Mouse (Mus musculus): ENCODE measurements around the gene Mydgf.

The Mydgf gene

DNA sequence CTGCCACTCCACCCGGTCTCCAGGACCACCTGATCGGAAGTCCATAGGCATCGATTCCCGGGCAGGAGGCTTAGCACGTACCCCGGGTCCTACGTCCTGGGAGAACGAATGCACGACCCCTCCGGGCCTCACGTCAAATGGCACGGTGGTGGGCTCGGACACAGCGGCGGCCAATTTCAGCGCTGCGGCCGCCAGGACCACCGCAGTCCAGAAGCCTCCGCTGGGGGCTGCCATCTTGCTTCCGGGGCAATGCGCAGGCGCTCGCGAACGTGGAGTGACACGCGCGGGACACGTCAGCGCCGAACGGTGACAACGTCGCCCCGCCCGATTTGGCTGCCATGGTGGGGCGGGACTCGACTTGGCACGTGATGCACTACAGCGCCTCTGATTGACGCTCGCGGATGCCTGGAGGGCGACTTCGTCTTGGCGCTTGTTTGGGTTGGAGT is at the start of gene Mydgf:
TSS of gene Mydgf (minus strand) at position 263 of the 446 bp plus-strand sequence.
- DNase-seq, result peak; percentile 96 to 98

DNA sequence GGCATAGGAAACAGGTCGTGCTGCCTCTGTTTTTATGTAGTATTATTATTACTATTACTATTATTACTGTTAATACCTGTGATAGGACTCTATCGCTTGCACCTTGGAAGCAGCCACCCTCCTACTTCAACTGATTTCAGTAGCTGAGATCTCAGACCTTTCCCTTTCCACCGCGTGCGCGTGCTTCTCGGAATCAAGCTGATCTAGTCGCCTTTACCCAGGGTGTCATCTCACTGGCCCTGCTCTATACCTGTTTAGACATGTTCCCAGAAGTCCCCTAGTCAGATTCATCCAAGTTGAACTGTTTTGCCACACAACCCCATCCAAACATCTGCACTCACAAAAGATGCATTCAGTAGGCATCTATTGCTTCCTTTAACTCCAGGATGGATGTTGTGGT is 49.7 kb upstream of the Mydgf start:
- DNase-seq, result no peak

DNA sequence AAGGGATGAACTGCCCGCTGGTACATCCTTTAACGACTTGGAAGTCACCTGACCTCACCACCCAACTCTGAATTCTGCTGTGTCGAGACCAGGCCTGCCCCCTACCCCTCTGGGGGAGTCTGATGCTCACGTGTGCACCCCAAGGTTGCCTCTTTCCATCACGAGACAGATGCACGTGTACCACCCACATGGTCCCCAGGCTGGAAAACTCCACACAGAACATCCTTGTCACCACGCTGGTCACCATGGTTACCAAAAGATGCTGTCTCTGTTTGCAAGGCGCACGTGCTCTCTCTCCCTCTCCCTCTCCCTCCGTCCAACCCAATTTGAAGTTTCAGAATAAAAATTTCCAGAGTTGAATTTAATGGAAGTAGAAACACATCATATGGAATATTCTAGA is 46.2 kb upstream of the Mydgf start:
- no peak for DNase-seq

DNA sequence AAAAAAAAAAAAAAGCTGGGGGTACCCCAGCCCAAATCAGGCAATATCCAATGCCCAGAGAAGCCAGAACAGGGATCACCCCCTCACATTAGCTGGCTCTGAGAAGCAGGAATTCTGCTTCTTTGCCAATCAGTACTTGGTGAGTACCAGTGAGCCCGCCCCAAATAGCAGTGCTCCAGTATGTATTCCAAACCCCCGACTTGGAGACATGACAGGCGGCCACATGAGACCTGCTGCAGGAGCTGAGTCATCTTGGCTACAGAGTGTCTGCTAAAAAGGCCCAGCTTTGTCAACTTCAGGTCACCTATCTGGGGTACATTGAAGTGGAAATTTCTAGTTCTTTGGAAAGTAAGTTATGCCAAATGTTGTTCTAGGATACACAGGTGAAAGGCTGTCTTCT is 42.8 kb upstream of the Mydgf start:
- no peak for DNase-seq

DNA sequence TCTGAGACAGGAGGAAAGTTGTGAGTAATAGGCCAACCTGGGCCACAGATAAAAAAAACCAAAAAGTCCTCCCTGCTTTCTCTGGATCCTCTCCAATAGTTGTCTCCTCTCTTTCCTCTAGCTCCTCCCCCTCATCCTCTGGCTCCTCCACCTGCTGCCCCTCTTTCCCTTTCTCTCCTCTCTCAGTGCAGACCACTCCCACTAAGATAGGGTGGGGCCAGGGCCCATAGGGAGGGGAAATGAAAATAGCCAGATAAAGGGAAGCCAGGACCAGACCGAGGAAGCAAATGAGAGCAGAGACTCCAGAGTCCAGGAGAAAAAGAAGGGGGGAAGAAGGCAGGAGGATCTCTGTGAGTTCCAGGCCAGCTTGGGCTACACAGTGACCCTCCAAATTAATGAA is 41.2 kb upstream of the Mydgf start:
- no peak for DNase-seq

DNA sequence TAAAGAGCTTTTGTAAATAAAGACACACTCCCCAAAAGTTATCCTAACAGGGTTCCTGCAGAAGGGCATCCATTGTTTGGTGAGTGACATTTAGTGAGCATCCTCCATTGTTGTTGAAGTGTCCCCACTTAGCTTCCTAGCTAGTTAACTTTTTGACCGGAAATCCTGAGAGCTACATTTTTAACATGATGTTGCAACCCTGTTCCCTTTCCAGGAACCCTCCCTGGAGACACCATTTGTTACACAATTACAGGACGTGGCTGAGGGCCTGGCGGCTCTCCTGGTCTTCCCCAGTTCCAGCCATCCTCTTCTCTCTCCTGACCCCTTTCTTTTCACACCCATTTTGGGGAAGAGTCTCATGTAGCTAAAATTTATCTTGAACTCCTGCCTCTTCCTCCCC is 36.1 kb upstream of the Mydgf start:
- peak; percentile 61 to 80 for DNase-seq

DNA sequence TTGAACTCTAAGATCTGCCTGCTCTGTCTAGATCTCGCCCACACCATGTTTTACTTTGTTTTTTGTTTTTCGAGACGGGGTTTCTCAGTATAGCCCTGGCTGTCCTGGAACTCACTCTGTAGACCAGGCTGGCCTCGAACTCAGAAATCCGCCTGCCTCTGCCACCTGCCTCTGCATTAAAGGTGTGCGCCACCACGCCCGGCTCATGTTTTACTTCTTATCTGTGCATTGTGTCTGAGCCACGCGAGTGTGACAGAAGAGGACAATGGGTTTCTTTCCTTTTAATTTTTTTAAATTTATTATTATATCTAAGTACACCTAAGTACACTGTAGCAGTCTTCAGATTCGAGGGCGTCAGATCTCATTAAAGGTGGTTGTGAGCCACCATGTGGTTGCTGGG is 35.5 kb upstream of the Mydgf start:
- DNase-seq, result no peak

DNA sequence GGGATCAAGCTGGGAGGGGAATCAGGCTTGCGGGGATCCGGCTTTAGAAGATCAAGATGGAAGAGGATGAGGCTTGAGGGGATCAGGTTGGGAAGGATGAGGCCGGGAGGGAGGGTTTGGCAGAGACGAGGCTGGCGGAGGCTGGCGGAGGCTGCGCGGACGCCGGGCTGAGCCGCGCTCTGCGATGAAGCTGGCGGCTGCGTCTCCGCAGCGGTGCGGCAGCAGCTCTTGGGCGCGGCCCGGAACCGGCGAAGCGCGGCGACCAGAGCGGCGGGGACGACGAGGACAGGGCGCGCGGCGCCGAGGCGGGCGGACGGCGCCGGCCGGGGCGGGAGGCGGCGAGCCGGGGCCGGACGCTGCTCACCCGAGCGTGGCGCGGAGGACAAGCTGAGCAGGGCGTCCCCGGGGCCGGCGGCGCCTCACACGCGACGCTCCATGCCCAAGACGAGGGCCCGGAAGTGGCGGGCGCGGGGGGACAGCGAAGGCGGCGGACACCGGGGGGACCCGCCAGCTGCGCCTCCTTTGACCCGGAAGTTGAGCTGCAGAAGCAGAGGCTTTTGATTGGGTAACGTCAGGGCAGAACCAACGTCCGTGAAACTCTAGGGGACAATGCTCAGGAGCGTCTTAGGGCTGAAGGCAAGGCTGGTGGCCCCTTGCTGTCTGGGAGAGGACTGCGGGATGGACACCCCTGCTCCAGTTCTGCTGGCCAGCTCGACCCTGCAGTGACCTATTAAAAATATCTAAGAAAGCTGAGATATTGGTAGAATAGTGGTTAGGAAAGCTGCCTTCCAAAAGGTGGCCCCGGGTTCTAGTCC is 34.9 kb upstream of the Mydgf start, which contains the start of gene Dpp9:
TSS of gene Dpp9 (minus strand) at position 529 of the 815 bp plus-strand sequence.
- peak; percentile 91 to 96 for DNase-seq

DNA sequence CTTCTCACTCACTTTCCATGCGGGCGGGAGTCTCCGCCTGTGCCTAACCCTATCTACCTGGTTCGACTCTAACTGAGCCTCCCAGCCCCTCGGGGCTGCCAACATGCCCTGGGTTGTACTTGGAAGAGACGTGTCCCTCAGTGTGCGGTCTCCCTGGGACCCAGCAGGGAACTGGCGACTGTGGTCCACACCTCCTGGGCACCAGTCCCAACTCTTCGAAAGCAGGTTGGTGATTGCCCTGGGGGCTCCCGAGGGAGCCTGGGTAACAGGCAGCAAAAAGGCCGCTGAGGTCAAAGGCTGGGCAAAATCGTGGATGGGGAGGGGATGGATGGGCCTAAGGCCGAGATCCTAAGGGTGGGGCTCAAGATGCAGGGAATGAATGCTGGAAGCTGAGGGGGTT is 34.0 kb upstream of the Mydgf start:
- DNase-seq, result no peak

DNA sequence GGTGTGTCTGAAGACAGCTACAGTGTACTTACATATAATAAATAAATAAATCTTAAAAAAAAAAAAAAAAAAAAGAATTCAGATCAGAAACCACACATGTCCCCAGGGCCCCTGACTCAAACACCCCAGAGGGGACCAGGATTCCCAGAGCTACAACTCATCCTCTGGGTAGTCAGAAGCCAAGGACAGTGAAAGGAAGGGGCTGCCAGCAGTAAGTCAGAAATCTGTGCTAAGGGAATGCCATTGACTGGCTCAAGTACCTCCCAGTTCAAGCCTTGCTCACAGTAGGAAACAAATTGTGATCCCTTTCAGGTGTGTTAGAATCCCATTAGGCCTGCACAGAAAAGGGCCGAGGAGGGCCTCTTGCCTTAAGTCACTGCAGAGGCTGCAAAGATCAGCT is 30.5 kb upstream of the Mydgf start:
- DNase-seq, result no peak

DNA sequence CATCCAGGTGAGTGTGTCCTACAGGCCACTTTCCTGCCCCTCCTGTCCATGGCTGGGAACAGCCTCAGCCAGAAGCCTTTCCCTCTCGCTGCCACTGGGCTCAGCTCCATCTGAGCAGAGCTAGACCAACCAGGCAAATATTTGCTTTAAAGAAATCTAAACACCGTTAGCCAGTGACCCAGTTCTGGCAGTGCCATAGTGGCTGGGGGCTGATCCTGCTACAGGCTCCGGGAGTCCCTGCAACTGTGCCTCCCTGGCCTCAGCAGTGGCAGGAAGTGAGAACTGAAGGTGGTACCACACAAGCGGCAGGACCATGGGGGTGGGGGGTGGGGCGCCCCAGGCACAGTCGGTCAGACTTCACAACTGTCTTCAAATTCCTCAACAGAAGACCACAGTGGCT is 29.0 kb upstream of the Mydgf start:
- no peak for DNase-seq

DNA sequence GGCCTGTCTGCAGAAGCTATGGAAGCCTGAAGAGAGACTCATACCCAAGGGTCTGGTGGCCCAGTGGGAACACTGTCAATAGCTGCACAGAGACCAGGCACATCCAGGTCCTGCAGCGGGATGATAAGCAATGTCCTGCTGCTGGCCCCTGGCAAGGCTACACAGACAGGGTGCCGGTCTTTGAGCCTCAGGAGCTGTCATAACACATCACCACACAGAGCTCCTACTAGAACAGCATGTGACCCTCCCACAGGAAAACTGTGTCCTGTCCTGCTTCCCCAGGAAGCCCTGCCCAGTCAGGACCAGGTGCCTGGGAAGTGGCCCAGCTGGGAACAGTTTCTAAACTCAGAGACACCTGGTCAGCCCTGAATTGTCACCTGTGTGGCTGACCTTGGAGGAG is 27.4 kb upstream of the Mydgf start:
- DNase-seq, result peak; percentile 22 to 41

DNA sequence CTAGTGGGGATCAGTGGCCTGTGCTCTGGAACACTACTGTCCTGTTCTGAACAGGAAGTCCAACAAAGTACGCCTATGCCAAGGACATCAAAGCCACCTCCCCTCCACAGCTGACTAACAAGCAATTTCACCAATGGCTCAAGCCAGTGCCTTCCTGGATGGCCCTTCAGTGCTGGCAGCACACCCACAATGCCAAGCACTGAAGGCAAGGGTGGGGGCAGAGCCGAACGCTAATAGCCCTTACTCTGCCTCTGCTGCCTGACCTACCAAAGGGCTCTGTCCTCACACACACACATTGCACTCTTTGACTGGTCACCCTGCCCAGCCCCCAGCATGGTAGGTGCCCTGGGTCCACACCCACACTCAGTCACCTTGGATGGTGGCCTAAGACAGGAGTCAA is 25.1 kb upstream of the Mydgf start:
- no peak for DNase-seq

DNA sequence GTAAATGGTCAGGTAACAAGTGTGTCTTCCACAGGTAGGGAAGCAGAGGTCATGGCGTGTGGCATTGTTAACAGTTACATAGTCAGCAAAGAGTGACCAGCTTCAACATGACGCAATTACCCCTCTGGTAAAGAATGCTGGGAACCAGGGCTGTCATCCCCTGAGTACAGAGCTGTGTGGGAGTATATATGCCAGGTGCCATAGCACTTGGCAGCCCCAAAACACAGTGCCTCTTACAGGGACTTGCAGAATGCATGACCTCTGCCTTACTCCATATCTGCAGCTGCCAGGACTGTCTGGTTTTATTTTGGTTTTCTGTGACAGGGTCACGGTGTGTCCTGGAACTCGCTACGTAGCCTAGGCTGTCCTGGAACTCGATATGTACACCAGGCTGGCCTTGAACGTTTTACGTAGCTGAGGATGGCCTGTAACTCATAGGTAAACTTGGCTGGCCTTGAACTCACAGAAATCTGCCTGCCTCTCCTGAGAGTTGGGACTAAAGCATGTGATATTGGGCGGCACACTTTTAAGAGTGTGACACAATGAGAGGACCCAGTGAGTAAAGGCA is 24.3 kb upstream of the Mydgf start:
- no peak for DNase-seq

DNA sequence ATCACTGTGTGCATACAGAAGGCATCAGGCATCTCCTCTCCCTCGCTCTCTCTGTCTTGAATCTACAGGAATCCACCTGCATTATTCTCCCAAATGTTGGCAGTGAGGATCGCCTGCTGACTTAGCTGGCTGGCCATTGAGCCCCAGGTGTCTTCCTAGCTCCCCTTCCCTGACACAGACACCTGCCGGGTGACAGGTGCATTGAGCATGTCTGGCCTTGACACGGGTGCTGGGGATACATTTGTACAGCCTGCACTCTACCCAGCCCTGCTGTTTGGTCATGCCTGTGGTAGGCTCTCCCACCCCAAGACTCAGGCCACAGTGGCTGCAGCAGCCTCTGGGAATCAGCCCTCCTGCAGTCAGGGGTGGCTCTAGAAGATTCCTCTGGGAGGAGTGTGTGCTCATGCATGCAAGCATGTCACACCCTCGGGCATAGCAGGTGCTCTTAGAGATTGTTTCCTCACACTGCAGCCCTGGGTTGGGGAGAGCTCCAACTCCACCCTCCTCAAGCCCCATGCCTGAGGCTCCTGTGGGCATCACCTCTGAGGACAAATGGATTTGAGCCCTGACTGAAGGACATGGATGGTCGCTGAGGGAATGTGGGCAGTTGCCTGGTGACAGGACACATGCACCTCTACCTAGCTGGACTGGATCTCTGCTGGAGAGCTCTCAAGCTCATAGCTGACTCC is 23.4 kb upstream of the Mydgf start:
- no peak for DNase-seq

DNA sequence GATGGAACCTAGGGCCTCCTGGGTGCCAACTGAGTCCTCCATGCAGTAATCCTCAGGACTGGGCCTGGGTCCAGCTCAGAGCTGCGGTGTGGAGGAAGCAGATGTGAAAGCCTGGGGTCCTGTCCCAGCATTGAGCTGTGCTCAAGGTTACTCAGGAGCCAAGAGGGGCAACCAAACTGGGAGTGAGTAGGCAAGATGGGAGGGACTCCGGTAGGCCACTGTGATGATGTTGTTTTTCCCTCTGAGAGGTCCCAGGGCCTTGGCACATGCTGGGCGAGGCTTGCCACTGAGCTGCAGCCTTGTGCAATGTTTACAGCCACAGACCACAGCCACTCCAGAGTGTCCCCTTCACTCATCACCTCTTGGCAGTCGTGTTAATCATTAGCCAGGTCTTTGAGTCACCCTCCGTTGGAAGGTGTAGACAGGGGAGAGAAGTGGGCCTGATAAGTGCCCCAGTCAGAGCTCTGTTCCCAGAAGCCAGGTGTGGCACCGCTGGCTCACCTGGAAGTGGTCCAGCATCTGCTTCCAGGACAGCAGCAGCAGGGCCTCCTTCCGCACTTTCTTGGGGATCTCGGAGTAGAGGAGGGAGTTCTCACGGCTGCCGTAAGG is 22.7 kb upstream of the Mydgf start:
- peak in 1 of 2 experiments; percentile 17 for DNase-seq

DNA sequence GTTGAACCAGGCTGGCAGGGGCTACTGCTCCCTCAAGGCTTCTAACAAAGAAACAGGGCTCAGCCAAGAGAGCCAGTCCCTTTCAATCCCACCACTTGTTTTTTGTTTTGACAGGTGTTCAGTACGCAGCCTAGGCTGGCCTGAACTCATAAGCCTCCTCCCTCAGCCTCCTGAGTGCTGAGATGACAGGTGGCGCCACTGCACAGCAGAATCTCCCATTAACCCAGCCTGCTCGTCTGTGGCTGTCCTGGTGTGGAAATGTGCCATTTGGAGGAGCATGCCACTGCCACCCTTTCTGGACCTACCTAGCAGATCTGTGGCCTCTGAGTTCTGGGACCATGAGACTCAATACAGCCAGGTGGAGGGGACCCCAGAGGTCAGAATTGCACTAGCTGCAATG is 20.0 kb upstream of the Mydgf start:
- DNase-seq, result no peak

DNA sequence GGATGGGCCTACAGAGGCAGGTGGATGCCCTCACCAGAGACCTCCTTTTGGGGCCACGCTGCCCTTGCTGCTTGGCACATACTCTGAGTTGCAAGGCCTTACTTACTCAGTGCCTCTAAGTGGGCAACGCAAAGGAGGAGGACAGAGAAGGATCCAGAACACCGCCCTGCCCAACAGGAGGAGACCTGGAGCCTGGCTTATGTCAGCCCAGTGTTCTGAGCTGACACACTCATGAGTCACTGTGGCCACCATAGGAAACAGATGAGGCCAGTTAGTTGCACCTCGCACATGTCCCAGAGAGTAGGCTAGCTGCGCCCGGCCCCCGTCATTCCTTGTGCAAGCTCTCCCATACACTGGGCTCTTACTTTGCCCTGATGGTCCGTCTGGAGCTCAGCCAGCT is 18.8 kb upstream of the Mydgf start:
- no peak for DNase-seq

DNA sequence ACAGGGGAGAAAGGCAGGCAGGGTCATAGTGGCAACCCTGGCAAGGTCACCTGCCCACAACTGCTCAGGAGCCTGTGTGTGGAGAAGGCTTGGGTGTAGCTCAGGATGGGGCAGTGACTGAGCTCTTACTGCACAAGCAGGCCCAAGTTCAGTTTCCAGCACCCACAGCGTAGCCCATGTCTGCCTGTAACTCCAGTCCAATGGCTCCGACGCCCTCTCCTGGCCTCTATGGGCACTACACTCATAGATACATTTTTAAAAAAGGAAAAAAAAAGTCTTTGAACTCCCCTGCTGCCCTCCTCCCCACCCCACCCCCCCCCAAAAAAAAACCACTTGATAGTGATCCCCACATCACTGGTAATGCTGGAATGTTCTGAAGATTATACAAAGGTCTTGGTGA is 17.9 kb upstream of the Mydgf start:
- DNase-seq, result no peak

DNA sequence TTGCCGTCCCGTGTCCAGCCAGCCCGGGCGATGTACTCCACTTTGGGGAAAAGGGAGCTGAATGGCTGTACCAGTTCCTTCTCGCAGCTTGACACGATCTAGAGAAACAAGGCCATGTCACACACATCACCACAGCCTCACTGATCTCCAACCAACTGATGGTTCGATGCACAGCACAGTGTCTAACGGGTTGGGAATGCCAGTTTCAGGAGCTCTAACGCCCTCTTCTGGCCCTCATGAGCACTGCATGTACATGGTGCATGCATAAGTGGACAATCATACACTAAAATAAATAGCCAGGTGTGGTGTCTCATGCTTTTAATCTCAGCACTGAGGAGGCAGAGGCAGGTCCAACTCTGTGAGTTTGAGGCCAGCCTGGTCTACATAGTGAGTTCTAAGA is 16.9 kb upstream of the Mydgf start:
- no peak for DNase-seq

DNA sequence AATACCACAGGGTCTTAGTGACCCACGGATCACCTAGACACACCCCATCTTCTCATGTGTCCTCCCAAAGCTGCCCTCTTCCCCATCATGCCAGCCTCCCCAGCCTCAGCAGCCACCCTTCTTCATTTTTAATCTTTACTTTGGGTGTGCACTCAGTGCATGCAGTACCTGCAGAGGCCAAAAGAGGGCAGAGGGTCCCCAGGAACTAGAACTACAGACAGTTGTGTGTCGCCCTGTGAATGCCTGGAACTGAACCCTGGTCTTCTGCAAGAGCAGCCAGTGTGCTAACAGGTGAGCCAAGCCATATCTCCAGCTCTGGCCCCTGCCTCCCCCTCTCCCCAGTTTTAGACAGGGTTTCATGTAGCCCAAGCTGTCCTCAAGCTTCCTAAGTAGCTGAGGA is 13.1 kb upstream of the Mydgf start:
- peak in 1 of 2 experiments; percentile 45 for DNase-seq

DNA sequence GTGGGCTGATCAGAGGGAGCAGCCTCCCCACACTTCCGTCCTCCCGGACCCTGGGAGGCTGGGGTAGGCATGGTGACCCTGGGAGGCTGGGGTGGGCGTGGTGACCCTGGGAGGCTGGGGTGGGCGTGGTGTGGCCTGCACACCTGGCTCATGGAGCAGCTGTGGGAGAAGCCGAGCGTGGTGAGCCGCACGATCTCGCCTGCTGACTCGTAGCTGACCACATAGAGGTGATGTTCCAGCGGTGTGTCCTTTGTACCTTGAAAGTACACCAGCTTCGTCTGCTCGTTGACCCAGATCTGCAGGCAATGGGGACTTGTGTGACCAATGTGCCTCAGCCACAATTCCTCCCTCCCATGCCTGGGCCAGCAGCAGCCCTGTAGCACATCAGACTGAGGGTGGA is 11.0 kb upstream of the Mydgf start:
- DNase-seq, result peak; percentile 37 to 67

DNA sequence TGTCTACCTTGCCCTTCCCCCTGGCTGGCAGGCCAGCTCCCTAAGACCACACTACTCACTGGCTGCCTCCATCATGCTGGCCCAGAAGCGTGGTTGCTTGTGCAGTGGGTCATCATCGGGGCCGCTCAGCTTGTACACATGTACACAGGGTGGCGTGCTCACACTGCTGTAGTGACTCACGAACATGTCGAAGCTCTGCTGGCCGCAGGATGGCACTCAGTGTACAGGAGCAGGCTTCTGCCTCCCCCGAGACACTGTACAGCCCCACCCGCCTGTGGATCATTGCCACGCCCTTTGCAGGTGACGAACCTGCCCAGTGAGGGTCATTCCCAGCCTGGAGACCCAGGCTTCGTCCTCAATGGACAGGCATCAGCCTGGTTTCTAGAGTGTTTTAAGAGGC is 10.6 kb upstream of the Mydgf start:
- no peak for DNase-seq

DNA sequence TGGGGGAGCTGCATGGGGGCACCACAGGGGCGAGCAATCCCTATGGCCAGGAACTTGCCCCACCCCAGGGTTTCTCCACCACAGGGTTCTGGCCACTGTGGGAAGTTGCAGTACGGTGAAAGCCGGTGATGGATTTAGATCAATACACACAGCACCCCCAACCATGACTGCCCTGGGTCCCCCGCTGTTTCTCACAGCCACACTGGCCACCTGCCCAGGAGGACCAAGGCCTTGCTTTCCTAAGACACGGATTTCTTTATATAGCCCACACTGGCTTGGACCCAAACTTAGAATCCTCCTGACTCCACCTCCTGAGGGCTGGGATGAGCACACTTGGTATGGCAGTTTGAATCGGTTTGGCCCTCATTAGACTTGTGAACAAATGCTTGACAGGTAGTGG is 7.5 kb upstream of the Mydgf start:
- DNase-seq, result no peak

Measured in kidney, postnatal 36 days (tissue).